Comparison of ENCODE assay signal across 8 mouse cellular contexts in genomic region chr17:24803952-24804951, GRCm38 (mm10). TPM values are rescaled to one million over a fixed set of nuclear protein-coding genes. Genes with fewer than 3 reads are reported as not detected.
DNase-seq lines count a peak whose midpoint lies in the region; ATAC-seq lines count a peak whose summit lies in the region.

Gene Meiob (plus strand): TSS chr17:24804289.

- H3K9me3 ChIP-seq in forebrain, embryonic 15.5 days: no peaks in the 10 kb centered on the region
- H3K9me3 ChIP-seq in hindbrain, embryonic 11.5 days (ENCODE audit: control insufficient read depth, low read length): no peaks in the 10 kb centered on the region

- peak within 1 kb of the TSS; percentile 39 for H3K9ac ChIP-seq in forebrain, embryonic 15.5 days (replicated peaks)
- H3K9ac ChIP-seq in hindbrain, embryonic 11.5 days (ENCODE audit: low read depth, low read length): peak within 1 kb of the TSS; percentile 44; the same call in 1 of the 2 replicates

- peak within 1 kb of the TSS; percentile 81 for H3K4me2 ChIP-seq in forebrain, embryonic 15.5 days (replicated peaks)
- H3K4me2 ChIP-seq in hindbrain, embryonic 11.5 days (replicated peaks; ENCODE audit: low read depth, low read length): peak within 1 kb of the TSS; percentile 94

- no peak within 1 kb of the TSS for H3K27ac ChIP-seq in forebrain, embryonic 15.5 days (replicated peaks)
- H3K27ac ChIP-seq in hindbrain, embryonic 11.5 days (ENCODE audit: low read depth, low read length): no peak within 1 kb of the TSS
- no peak within 1 kb of the TSS for H3K27ac ChIP-seq in macrophage

- no peaks in the 10 kb centered on the region for H3K36me3 ChIP-seq in forebrain, embryonic 15.5 days
- no peaks in the 10 kb centered on the region for H3K36me3 ChIP-seq in hindbrain, embryonic 11.5 days (ENCODE audit: control insufficient read depth, insufficient read depth, low read length)
- H3K36me3 ChIP-seq in macrophage (ENCODE audit: inconsistent target): no peaks in the 10 kb centered on the region

- DNase-seq in Muller cell, postnatal 12 days (ENCODE audit: inconsistent ontology term): peak; percentile 79
- peak; percentile 6 for DNase-seq in cerebellum, adult 11-12 months
- DNase-seq in hindbrain, embryonic 11.5 days (ENCODE audit: low spot score): peak; percentile 84
- DNase-seq in layer of hippocampus, postnatal 25 days (ENCODE audit: extremely low spot score in 1 of 2, low spot score in 1 of 2): peak; percentile 11 to 18
- DNase-seq in right cerebral cortex, adult 2 months (ENCODE audit: low spot score in 2 of 2): peak; percentile 4 to 20
- peak; percentile 32 to 57 for DNase-seq in urinary bladder, postnatal 36 days (ENCODE audit: low spot score in 2 of 2)

- peaks cover 10% of the 10 kb centered on the region for H3K4me1 ChIP-seq in forebrain, embryonic 15.5 days
- H3K4me1 ChIP-seq in hindbrain, embryonic 11.5 days (replicated peaks; ENCODE audit: control insufficient read depth, insufficient read depth, low read length): no peaks in the 10 kb centered on the region

- WGBS in forebrain, embryonic 15.5 days: under 1% methylated on average over 71 of the region's 71 CpGs
- under 1% methylated on average over 69 of the region's 71 CpGs for WGBS in hindbrain, embryonic 11.5 days
- WGBS in macrophage (ENCODE audit: missing documents): 2% methylated on average over 68 of the region's 71 CpGs

- ATAC-seq in forebrain, embryonic 15.5 days (replicated peaks): peak; percentile 64
- ATAC-seq in hindbrain, embryonic 11.5 days (ENCODE audit: low FRiP score): peak; percentile 85

- H3K79me2 ChIP-seq in macrophage (ENCODE audit: inconsistent target): no peaks in the 10 kb centered on the region

- peak within 1 kb of the TSS; percentile 56 for H3K4me3 ChIP-seq in forebrain, embryonic 15.5 days
- peak within 1 kb of the TSS; percentile 60 for H3K4me3 ChIP-seq in hindbrain, embryonic 11.5 days (ENCODE audit: low read depth, low read length)
- H3K4me3 ChIP-seq in macrophage (ENCODE audit: inconsistent target): peak within 1 kb of the TSS; percentile 50

- peaks cover 24% of the 10 kb centered on the region for H3K27me3 ChIP-seq in forebrain, embryonic 15.5 days
- peaks cover 14% of the 10 kb centered on the region for H3K27me3 ChIP-seq in hindbrain, embryonic 11.5 days (ENCODE audit: control insufficient read depth, insufficient read depth, low read length)

RNA-seq across cellular contexts. Expression of gene Meiob, which starts in this region (rescaled TPM):
- polyA plus RNA-seq in forebrain, embryonic 15.5 days (2015; fragmentation: Nextera tagmentation; extraction: Ambion mirVana): not detected in 2 replicates
- not detected in 2 replicates for polyA plus RNA-seq in hindbrain, embryonic 11.5 days (2014; fragmentation: Nextera tagmentation; extraction: Ambion mirVana)
- not detected for total RNA-seq in layer of hippocampus, postnatal 25 days (2021)
- under 1 TPM in 1 of 26 experiments, not detected in 25; 0.36 TPM for total RNA-seq in macrophage (2018; cell fraction: chromatin; rRNA removed)
- not detected for total RNA-seq in macrophage (2018; cell fraction: cytosol; rRNA removed)
- not detected for total RNA-seq in macrophage (2018; cell fraction: nucleus; rRNA removed)
- not detected in 3 replicates for polyA plus RNA-seq in macrophage (2018)

Comparison
In these comparisons a context has a peak if more than half of its experiments do, and no peak if none do; other contexts are left out.
1. Peak in ATAC-seq, H3K4me3 ChIP-seq, H3K9ac ChIP-seq and H3K4me2 ChIP-seq in forebrain, embryonic 15.5 days; RNA of the gene not detected or under 1 TPM.
2. Peak in DNase-seq, ATAC-seq, H3K4me3 ChIP-seq, H3K9ac ChIP-seq and H3K4me2 ChIP-seq in hindbrain, embryonic 11.5 days; RNA of the gene not detected or under 1 TPM.
3. Peak in DNase-seq in layer of hippocampus, postnatal 25 days; RNA of the gene not detected or under 1 TPM.
4. DNase-seq: peak in every context shown above with its lines; median percentile 84 in hindbrain, embryonic 11.5 days; 79 in Muller cell, postnatal 12 days; 44 in urinary bladder, postnatal 36 days; 14 in layer of hippocampus, postnatal 25 days; 12 in right cerebral cortex, adult 2 months; 6 in cerebellum, adult 11-12 months.